Mouse (Mus musculus) heart, postnatal 0 days (tissue): ENCODE measurements at regions not wholly inside any gene's neighbourhood (a gene's known extent, or its start where the extent isn't known, plus 50 kb on each side); places are given as distances from the start of the nearest gene placed in this dataset.

ENCODE experiments used
- CTCF ChIP-seq: IDR thresholded peaks from 2 replicates; pipeline ENCODE4 v1.5.1; 2016; ENCODE audit warnings: antibody characterized with exemption, control low read depth, low read depth
- EP300 ChIP-seq: IDR thresholded peaks from 2 replicates; pipeline ENCODE4 v1.6.1; 2016; ENCODE audit warnings: antibody characterized with exemption, low read depth

- no peak for TF ChIP-seq CTCF
- TF ChIP-seq EP300, result no peak
These were observed 57.1 kb upstream of the Tbx3 start for GRCm38 (mm10) chr5:119613413-119613812.
